Mouse (Mus musculus) E14TG2a.4 (cell line): ENCODE measurements around the gene Gdpd3.

Experiments used
- CTCF ChIP-seq: conservative IDR thresholded peaks from 2 replicates; pipeline ENCODE4 v1.5.1; 2014; ENCODE audit warnings: low read length
- NANOG ChIP-seq: IDR thresholded peaks from 2 replicates; pipeline ENCODE4 v1.6.1; 2014; ENCODE audit warnings: borderline replicate concordance, low read length, mixed read lengths
- POU5F1 ChIP-seq: IDR thresholded peaks from 2 replicates; pipeline ENCODE4 v1.6.1; 2014; ENCODE audit warnings: low read length, borderline replicate concordance

GRCm38 (mm10) chr7:126759672-126760390 is 6.3 kb upstream of the Gdpd3 start:
- no peak for TF ChIP-seq CTCF
- TF ChIP-seq POU5F1: no peak
- no peak for TF ChIP-seq NANOG
